In the genomic region with DNA sequence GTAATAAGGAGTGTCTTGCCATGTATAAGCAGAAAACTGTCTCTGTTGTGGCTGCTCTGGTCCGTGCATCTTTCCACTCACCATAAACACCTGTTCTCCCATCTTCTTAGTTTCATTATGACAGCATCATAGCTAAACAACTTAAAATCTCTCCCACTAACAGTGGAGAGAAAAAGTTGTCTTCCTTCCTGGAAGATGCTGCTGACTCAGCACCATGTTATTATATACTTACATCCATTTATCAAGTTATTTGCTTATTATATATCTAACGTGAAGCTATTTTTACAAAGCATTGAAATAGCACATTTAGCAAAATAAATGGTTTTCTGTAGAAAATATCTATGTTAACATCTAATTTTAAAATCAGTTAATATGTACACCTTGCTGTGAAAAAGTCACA, we compare ENCODE assay signal across 16 mouse cellular contexts.
"Had no signal": no experiment of that assay in that cellular context is flagged by ENCODE, and none has a peak within 500 bp of the region (broad histone marks: within the 10 kb centered on the region; RNA-seq: fewer than 3 reads in every experiment).

No protein-coding gene starts in this region.

- H3K36me3 ChIP-seq: neural tube, embryonic 12.5 days; neural tube, embryonic 13.5 days; neural tube, embryonic 15.5 days; stomach, embryonic 15.5 days had no signal

- H3K9ac ChIP-seq: neural tube, embryonic 12.5 days; neural tube, embryonic 13.5 days; neural tube, embryonic 15.5 days; stomach, embryonic 15.5 days had no signal

- H3K4me3 ChIP-seq: neural tube, embryonic 12.5 days; neural tube, embryonic 13.5 days; neural tube, embryonic 15.5 days; stomach, embryonic 15.5 days had no signal

- H3K4me2 ChIP-seq: neural tube, embryonic 12.5 days; neural tube, embryonic 13.5 days; neural tube, embryonic 15.5 days; stomach, embryonic 15.5 days had no signal

- H3K27ac ChIP-seq: neural tube, embryonic 12.5 days; neural tube, embryonic 13.5 days; neural tube, embryonic 15.5 days; stomach, embryonic 15.5 days had no signal

- H3K9me3 ChIP-seq: neural tube, embryonic 12.5 days; neural tube, embryonic 13.5 days; neural tube, embryonic 15.5 days; stomach, embryonic 15.5 days had no signal

- H3K4me1 ChIP-seq: neural tube, embryonic 12.5 days; neural tube, embryonic 13.5 days; neural tube, embryonic 15.5 days; stomach, embryonic 15.5 days had no signal

- H3K27me3 ChIP-seq: neural tube, embryonic 12.5 days; neural tube, embryonic 13.5 days; neural tube, embryonic 15.5 days; stomach, embryonic 15.5 days had no signal

- DNase-seq: retina, postnatal 1 day; right cerebral cortex, adult 18-20 months; right cerebral cortex, postnatal 14 days; right cerebral cortex, postnatal 25 days; right cerebral cortex, postnatal 4 days; spleen, adult 18-20 months; thymus, adult 18-20 months; thymus, adult 2 months; thymus, postnatal 14 days; thymus, postnatal 25 days; thymus, postnatal 36 days; thymus, postnatal 4 days had no signal
